Mouse (Mus musculus) heart, embryonic 14.5 days (tissue): ENCODE results near the gene Abcb10. TPM values are rescaled to one million over a fixed set of nuclear protein-coding genes. Genes with fewer than 3 reads are reported as not detected.
"Not testable (repeated sequence)": the region's sequence is repeated elsewhere in the genome, so short reads cannot be mapped to it uniquely, and the experiment has no call there.

Experiments used
- ATAC-seq: fragments of 200-750 bp; cut with Nextera tagmentation; 2 replicates; pipeline ENCODE4 v1.8.0; 2017; ENCODE audit warnings: low read depth, moderate TSS enrichment; ENCODE audit not compliant: insufficient number of reproducible peaks, insufficient read depth, low FRiP score
- H3K27ac ChIP-seq, 2 experiments: fragments of 200-500 bp in 1 of 2; fragments of 300-500 bp in 1 of 2; sonication (generic) in 1 of 2; replicated peaks in 1 of 2; 2 replicates each; pipeline ENCODE4 v1.5.1; 2012 to 2014; ENCODE audit warnings: low read depth in 2 of 2, low read length in 2 of 2, control low read depth in 1 of 2, mild to moderate bottlenecking in 1 of 2, mixed read lengths in 1 of 2; ENCODE audit not compliant: control insufficient read depth in 1 of 2, insufficient read depth in 1 of 2
- H3K27me3 ChIP-seq: fragments of 300-500 bp; sonication (generic); 2 replicates; pipeline ENCODE4 v1.6.1; 2014; ENCODE audit warnings: mild to moderate bottlenecking, low read length, control low read depth; ENCODE audit not compliant: control insufficient read depth, insufficient read depth
- H3K36me3 ChIP-seq: fragments of 300-500 bp; sonication (generic); 2 replicates; pipeline ENCODE4 v1.6.1; 2014; ENCODE audit warnings: mild to moderate bottlenecking, control low read depth, low read length, mixed read lengths; ENCODE audit not compliant: control insufficient read depth, insufficient read depth
- H3K4me1 ChIP-seq, 2 experiments: fragments of 200-500 bp in 1 of 2; fragments of 300-500 bp in 1 of 2; sonication (generic) in 1 of 2; 2 replicates each; pipeline ENCODE4 v1.6.1; 2012 to 2014; ENCODE audit warnings: low read length in 2 of 2, control low read depth in 1 of 2, mixed read lengths in 1 of 2; ENCODE audit not compliant: control insufficient read depth in 2 of 2, insufficient read depth in 2 of 2
- H3K4me2 ChIP-seq: fragments of 300-500 bp; sonication (generic); 2 replicates; pipeline ENCODE4 v1.6.1; 2014; ENCODE audit warnings: mild to moderate bottlenecking, low read length
- H3K4me3 ChIP-seq, 2 experiments: fragments of 200-500 bp in 1 of 2; fragments of 300-500 bp in 1 of 2; sonication (generic) in 1 of 2; 2 replicates each; pipeline ENCODE4 v1.5.1; 2012 to 2014; ENCODE audit warnings: low read length in 2 of 2, mild to moderate bottlenecking in 2 of 2, control low read depth in 1 of 2, low read depth in 1 of 2, moderate library complexity in 1 of 2; ENCODE audit not compliant: control insufficient read depth in 1 of 2, insufficient read depth in 1 of 2
- H3K9ac ChIP-seq: fragments of 300-500 bp; sonication (generic); 2 replicates; pipeline ENCODE4 v1.6.1; 2014; ENCODE audit warnings: mild to moderate bottlenecking, low read length
- H3K9me3 ChIP-seq: fragments of 300-500 bp; sonication (generic); 2 replicates; pipeline ENCODE4 v1.6.1; 2016; ENCODE audit warnings: low read length, control low read depth; ENCODE audit not compliant: control insufficient read depth
- WGBS: fragments of 180-500 bp; shearing (Covaris S2); extraction: QIAGEN DNeasy Blood & Tissue Kit; methylation state at CpG from one replicate; pipeline ENCODE4 v1.1.7; 2014; 5-methylcytosine and 5-hydroxymethylcytosine counted together
- polyA plus RNA-seq: library from polyadenylated mRNA; unstranded; fragments of >200 nt; fragmentation: Nextera tagmentation; extraction: Ambion mirVana; gene quantifications from 2 replicates; pipeline ENCODE4 v1.2.1, GENCODE M21; 2014

Abcb10 gene
- polyA plus RNA-seq, 1 experiment from 2014 or later, result 21.5 TPM

DNA sequence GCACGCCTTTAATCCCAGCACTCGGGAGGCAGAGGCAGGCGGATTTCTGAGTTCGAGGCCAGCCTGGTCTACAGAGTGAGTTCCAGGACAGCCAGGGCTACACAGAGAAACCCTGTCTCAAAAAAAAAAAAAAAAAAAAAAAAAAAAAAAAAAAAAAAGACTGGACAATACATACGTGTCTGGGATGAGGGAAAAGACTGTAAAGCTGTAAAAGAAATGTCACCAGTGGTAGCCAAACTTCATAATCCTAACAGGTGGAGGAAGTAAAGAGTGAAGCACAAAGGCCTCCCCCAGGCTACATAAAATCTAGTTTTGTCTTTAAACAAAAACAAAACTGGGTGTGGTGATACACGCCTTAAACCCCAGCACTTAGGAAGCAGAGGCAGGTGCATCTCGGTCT, 31.4 kb upstream of the Abcb10 start:
- H3K4me3 ChIP-seq, H3K4me2 ChIP-seq, H3K27me3 ChIP-seq, ATAC-seq, H3K9me3 ChIP-seq, H3K27ac ChIP-seq, H3K9ac ChIP-seq, H3K36me3 ChIP-seq: not testable (repeated sequence)
- H3K4me1 ChIP-seq, result peaks cover 8 to 23% of the 10 kb centered on the region in 2 experiments
- WGBS, result 90% methylated on average over 7 of the region's 7 CpGs

DNA sequence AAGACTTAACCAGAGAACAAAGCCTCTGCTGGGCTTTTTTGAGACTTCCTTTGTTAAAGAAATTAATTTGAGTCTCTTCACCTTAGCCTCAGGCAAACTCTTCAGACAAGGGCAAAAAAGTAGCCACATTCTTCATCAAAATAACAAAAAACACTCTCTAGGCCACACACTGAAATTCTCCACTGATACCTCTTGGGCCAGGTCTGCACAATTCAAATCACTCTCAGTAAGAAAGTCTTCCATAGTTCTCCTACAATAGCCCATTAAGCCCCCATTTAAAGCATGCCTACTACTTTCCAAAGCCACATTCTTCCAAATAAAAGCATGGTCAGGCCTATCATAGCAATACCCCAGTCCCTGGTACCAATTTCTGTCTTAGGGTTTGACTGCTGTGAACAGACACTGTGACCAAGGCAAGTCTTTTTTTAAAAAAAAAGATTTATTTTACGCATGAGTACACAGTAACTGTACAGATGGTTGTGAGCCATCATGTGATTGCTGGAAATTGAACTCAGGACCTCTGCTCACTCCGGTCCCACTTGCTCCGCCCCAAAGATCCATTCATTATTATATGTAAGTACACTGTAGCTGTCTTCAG, 29.2 kb upstream of the Abcb10 start:
- ATAC-seq, result no peak
- Histone ChIP-seq H3K4me3 (no peak overlapping the region), H3K27me3 (no peaks in the 10 kb centered on the region), H3K9ac (no peak overlapping the region), H3K27ac (peak overlapping the region; percentile 49 to 77), H3K36me3 (peaks cover 26% of the 10 kb centered on the region), H3K4me1 (peaks cover 5 to 12% of the 10 kb centered on the region in 2 experiments; a peak in 3 of 4 replicates), H3K9me3 (no peaks in the 10 kb centered on the region), H3K4me2 (no peak overlapping the region)
- 95% methylated on average over 3 of the region's 3 CpGs for WGBS

- Histone ChIP-seq H3K9me3 (no peaks in the 10 kb centered on the region), H3K27me3 (no peaks in the 10 kb centered on the region), H3K36me3 (peaks cover 31% of the 10 kb centered on the region), H3K4me1 (peaks cover 5 to 12% of the 10 kb centered on the region in 2 experiments; a peak in 3 of 4 replicates), H3K4me2 (peak overlapping the region; percentile 34), H3K27ac (peak overlapping the region; percentile 70 to 77), H3K4me3 (no peak overlapping the region), H3K9ac (no peak overlapping the region)
- 27% methylated on average over 3 of the region's 3 CpGs for WGBS
- ATAC-seq, result no peak
Observed at GRCm38 (mm10) chr8:124011580-124011979, 28.7 kb upstream of the Abcb10 start.

DNA sequence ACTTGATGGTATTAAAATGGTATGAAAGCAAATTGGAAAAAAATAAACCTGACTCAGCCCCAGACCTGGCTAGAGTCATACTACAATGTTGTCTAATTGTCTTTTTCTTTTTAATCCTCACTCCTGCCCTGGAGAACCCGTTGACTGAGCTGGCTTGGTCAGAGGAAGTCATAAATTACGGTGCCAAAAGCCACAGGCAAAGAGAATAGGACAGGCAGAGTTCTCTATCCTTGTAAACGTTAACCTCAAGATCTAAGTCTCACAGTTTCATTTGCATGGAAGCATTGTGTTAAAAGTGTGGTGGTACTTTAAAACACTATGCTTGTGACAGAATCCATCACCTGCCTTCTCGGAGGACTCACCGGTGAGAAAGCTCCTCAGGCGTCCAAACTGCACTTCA, 24.9 kb upstream of the Abcb10 start:
- Histone ChIP-seq H3K4me3 (no peak overlapping the region), H3K27me3 (no peaks in the 10 kb centered on the region), H3K9ac (no peak overlapping the region), H3K9me3 (no peaks in the 10 kb centered on the region), H3K27ac (no peak overlapping the region), H3K36me3 (peaks cover 69% of the 10 kb centered on the region), H3K4me2 (no peak overlapping the region), H3K4me1 (peaks cover 5 to 9% of the 10 kb centered on the region in 2 experiments; a peak in 3 of 4 replicates)
- WGBS, result 91% methylated on average over 6 of the region's 6 CpGs
- ATAC-seq, result no peak

- H3K36me3 ChIP-seq, result peaks cover 97% of the 10 kb centered on the region
- WGBS, result 89% methylated on average over 10 of the region's 10 CpGs
- ATAC-seq, result peak; percentile 43; the same call in 1 of the 2 replicates
Observed at GRCm38 (mm10) chr8:124002546-124003108, 19.7 kb upstream of the Abcb10 start.

GRCm38 (mm10) chr8:123999568-123999967, 16.6 kb upstream of the Abcb10 start:
- Histone ChIP-seq H3K9me3 (no peaks in the 10 kb centered on the region), H3K4me1 (peaks cover 0 to 7% of the 10 kb centered on the region in 2 experiments; a peak in 1 of 4 replicates), H3K27ac (0 out of 4 replicates have a peak overlapping the region, but pooled peaks of 1 of the 2 experiments have one; percentile 14), H3K4me3 (no peak overlapping the region), H3K27me3 (no peaks in the 10 kb centered on the region), H3K36me3 (peaks cover 86% of the 10 kb centered on the region), H3K4me2 (no peak overlapping the region), H3K9ac (no peak overlapping the region)
- ATAC-seq, result no peak
- 69% methylated on average over 2 of the region's 2 CpGs for WGBS

More at GRCm38 (mm10) chr8:124002546-124003108, 19.7 kb upstream of the Abcb10 start:
- H3K27ac ChIP-seq, result no peak overlapping the region
- H3K9me3 ChIP-seq, result no peaks in the 10 kb centered on the region
- peaks cover 0 to 7% of the 10 kb centered on the region in 2 experiments; a peak in 1 of 4 replicates for H3K4me1 ChIP-seq
- no peak overlapping the region for H3K4me2 ChIP-seq
- H3K4me3 ChIP-seq, result no peak overlapping the region
- H3K27me3 ChIP-seq, result no peaks in the 10 kb centered on the region
- H3K9ac ChIP-seq, result no peak overlapping the region; the same call in 1 of the 2 replicates

GRCm38 (mm10) chr8:123993997-123994396, 11.1 kb upstream of the Abcb10 start:
- H3K36me3 ChIP-seq, result peaks cover 40% of the 10 kb centered on the region
- H3K4me3 ChIP-seq, result no peak overlapping the region
- no peak for ATAC-seq
- H3K9ac ChIP-seq, result no peak overlapping the region
- H3K9me3 ChIP-seq, result no peaks in the 10 kb centered on the region
- WGBS, result 93% methylated on average over 3 of the region's 3 CpGs
- H3K27me3 ChIP-seq, result no peaks in the 10 kb centered on the region
- H3K4me1 ChIP-seq, result peaks cover 8 to 18% of the 10 kb centered on the region in 2 experiments
- no peak overlapping the region for H3K27ac ChIP-seq
- H3K4me2 ChIP-seq, result no peak overlapping the region
